Mouse (Mus musculus): Measurements from ENCODE around the gene Plin5. TPM values are rescaled to one million over a fixed set of nuclear protein-coding genes. Genes with fewer than 3 reads are reported as not detected.

Plin5 gene
- polyA plus RNA-seq, 2 experiments: 0.10 TPM; not detected in 1

DNA sequence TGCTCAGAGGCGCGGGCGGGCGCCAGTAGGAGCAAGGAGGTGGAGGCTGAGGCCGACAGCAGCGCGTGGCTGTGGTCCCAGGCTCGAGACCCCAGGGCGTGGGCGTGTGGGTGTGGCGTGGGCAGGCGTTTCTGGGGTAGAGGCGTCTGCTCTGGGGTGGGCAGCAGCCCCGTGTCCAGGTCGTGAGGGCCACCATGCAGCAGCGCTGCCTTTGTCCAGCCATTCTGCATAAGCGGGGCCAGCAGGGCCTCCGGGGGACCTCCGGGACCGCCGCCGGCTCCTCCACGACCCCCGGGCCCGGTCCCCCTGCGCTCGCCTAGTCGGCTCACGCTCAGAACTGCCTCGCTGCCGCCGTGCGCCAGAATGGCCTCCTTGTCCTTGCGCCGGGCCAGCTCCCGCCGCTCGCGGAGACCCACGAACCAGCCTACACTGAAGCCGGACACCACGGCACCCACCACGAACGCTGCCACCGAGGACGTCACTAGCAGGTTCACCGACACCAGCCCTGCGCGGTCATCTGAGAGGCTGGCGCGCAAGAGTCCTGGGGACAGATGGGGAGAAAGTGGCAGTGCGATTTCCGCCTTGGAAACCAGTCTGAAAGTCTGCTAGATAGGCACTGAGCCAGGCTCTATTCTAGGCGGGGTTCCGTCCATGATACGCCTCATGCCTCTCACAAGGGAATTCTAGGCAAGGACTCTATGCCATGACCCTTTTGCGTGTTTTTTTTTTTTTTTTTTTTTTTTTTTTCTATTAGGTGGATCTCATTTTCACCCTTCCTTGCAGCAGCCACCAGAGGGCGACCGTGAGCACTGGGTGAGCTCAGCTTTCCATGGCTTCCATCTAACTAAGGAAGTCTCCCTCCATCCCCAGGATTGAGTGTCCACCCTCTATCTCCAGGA, 7.2 kb upstream of the Plin5 start:
- Histone ChIP-seq H3K9me3 (ENCODE audit: control insufficient read depth, low read length) (peaks cover 11% of the 10 kb centered on the region), H3K9ac (ENCODE audit: low read depth, low read length, severe bottlenecking) (peak overlapping the region; percentile 55), H3K36me3 (ENCODE audit: control insufficient read depth, insufficient read depth, low read length) (no peaks in the 10 kb centered on the region), H3K27ac (replicated peaks; ENCODE audit: low read depth, low read length) (no peak overlapping the region), H3K4me1 (ENCODE audit: control insufficient read depth, insufficient read depth, low read length) (no peaks in the 10 kb centered on the region; the same call in 1 of the 2 replicates), H3K4me2 (replicated peaks; ENCODE audit: low read depth, low read length, severe bottlenecking) (peak overlapping the region; percentile 68), H3K4me3 (replicated peaks; ENCODE audit: low read length) (peak overlapping the region; percentile 38), H3K27me3 (ENCODE audit: control insufficient read depth, insufficient read depth, low read length) (peaks cover 56% of the 10 kb centered on the region)
- no peak for TF ChIP-seq POLR2A (IDR thresholded peaks at IDR 0.05; ENCODE audit: borderline replicate concordance, extremely low read depth, insufficient read depth, insufficient read length)
- ATAC-seq (ENCODE audit: low FRiP score, low read depth) (0 out of 2 replicates have a peak, but pooled peaks have one; percentile 14), DNase-seq (ENCODE audit: low spot score) (no peak)
- WGBS: 8% methylated on average over 51 of the region's 59 CpGs

DNA sequence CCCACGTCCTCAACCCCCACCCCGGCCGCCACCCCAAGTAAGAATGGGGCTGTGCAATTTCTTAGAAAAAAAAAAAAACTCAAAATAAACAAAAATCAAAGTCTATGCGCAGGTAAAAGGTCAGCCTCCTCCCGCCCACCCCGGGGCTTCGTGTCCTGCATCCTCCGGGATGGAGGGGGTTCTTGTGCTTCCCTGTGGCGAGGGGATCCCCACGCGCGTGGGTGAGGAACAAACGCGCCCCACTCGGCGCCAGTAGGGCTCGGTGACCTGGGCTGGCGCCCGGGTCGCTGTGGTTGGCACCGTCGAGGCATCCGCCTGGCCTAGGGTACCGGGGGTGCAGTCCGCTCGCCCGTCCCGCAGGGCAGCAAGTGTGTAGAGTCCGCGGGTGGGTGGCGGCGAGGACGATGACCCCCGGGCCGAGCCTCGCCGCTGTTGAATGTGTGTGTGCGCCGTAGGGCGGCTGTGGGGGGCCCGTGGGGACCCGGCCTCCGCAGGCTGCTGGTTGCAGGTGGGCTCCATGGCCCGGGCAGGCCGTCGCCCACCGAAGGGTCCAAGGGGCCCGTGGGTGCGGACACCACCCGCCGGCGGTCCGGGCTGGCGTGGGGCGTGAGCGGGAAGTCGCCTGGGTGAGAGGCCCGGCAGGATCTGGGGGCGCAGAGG, 6.4 kb upstream of the Plin5 start:
- ATAC-seq (ENCODE audit: low FRiP score, low read depth) (no peak), DNase-seq (ENCODE audit: low spot score) (no peak)
- peak overlapping the region; percentile 68 for H3K4me2 ChIP-seq (replicated peaks; ENCODE audit: low read depth, low read length, severe bottlenecking)
- no peak for TF ChIP-seq POLR2A (IDR thresholded peaks at IDR 0.05; ENCODE audit: borderline replicate concordance, extremely low read depth, insufficient read depth, insufficient read length)
- peak overlapping the region; percentile 38 for H3K4me3 ChIP-seq (replicated peaks; ENCODE audit: low read length)
- no peak overlapping the region for H3K27ac ChIP-seq (replicated peaks; ENCODE audit: low read depth, low read length)
- peak overlapping the region; percentile 55 for H3K9ac ChIP-seq (ENCODE audit: low read depth, low read length, severe bottlenecking)
- 42% methylated on average over 49 of the region's 59 CpGs for WGBS
- no peaks in the 10 kb centered on the region for H3K36me3 ChIP-seq (ENCODE audit: control insufficient read depth, insufficient read depth, low read length)
- peaks cover 11% of the 10 kb centered on the region for H3K9me3 ChIP-seq (ENCODE audit: control insufficient read depth, low read length)
- no peaks in the 10 kb centered on the region; the same call in 1 of the 2 replicates for H3K4me1 ChIP-seq (ENCODE audit: control insufficient read depth, insufficient read depth, low read length)
- peaks cover 62% of the 10 kb centered on the region for H3K27me3 ChIP-seq (ENCODE audit: control insufficient read depth, insufficient read depth, low read length)

DNA sequence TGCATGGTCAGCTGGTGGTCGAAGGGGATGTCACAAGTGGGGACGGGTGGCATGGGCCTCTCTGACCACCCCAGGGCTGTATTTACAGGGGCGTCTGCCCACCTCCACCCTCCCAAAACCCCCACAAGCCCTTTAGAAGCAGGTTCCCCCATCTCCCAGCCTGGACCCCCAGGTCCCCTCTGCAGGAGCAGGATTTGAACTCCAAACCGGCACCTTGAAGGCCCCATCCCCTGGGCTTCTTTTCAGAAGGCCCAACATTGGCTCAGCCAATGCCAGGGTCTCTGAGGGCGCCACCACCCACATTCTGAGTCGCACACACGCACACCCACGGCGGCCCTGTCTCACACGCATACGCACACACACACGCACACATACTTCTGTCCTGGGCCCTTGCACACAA, 5.8 kb upstream of the Plin5 start:
- 88% methylated on average over 12 of the region's 12 CpGs for WGBS
- no peak overlapping the region for H3K4me3 ChIP-seq (replicated peaks; ENCODE audit: low read length)
- no peaks in the 10 kb centered on the region; the same call in 1 of the 2 replicates for H3K4me1 ChIP-seq (ENCODE audit: control insufficient read depth, insufficient read depth, low read length)
- H3K27me3 ChIP-seq (ENCODE audit: control insufficient read depth, insufficient read depth, low read length): peaks cover 69% of the 10 kb centered on the region
- no peak overlapping the region for H3K4me2 ChIP-seq (replicated peaks; ENCODE audit: low read depth, low read length, severe bottlenecking)
- DNase-seq (ENCODE audit: low spot score): no peak
- H3K27ac ChIP-seq (replicated peaks; ENCODE audit: low read depth, low read length): no peak overlapping the region
- no peaks in the 10 kb centered on the region for H3K36me3 ChIP-seq (ENCODE audit: control insufficient read depth, insufficient read depth, low read length)
- no peak for ATAC-seq (ENCODE audit: low FRiP score, low read depth)
- TF ChIP-seq POLR2A (IDR thresholded peaks at IDR 0.05; ENCODE audit: borderline replicate concordance, extremely low read depth, insufficient read depth, insufficient read length): no peak
- H3K9ac ChIP-seq (ENCODE audit: low read depth, low read length, severe bottlenecking): no peak overlapping the region
- peaks cover 11% of the 10 kb centered on the region for H3K9me3 ChIP-seq (ENCODE audit: control insufficient read depth, low read length)

DNA sequence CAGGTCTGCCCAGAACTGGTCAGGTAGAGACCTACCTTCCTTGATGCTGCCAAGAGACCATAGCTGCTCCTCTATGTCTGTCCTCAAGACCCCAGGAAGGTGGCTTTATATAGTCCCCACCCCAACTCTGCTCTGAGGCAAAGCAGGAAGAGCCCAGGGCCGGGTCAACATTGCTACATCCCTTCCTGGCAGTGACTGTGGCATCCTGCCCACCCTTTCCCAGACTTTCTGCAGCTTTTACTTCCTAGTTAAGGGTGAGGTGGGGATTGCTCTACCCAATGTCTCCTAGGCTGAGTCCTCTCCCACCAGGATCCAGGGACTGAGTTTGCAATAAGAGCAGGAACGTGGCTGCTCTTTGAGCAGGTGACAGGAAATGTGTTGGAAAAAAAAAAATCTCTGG, 4.4 kb upstream of the Plin5 start, which contains the start of gene Lrg1:
Gene Lrg1, minus strand, starts transcription at position 176 of the 400 bp plus-strand sequence.
- H3K36me3 ChIP-seq (ENCODE audit: control insufficient read depth, insufficient read depth, low read length): no peaks in the 10 kb centered on the region
- H3K4me1 ChIP-seq (ENCODE audit: control insufficient read depth, insufficient read depth, low read length): peaks cover 5% of the 10 kb centered on the region
- H3K4me3 ChIP-seq (replicated peaks; ENCODE audit: low read length): no peak within 1 kb of the TSS
- ATAC-seq (ENCODE audit: low FRiP score, low read depth) (no peak), DNase-seq (ENCODE audit: low spot score) (no peak)
- peaks cover 11% of the 10 kb centered on the region for H3K9me3 ChIP-seq (ENCODE audit: control insufficient read depth, low read length)
- H3K9ac ChIP-seq (ENCODE audit: low read depth, low read length, severe bottlenecking): no peak within 1 kb of the TSS
- TF ChIP-seq POLR2A (IDR thresholded peaks at IDR 0.05; ENCODE audit: borderline replicate concordance, extremely low read depth, insufficient read depth, insufficient read length): no peak
- H3K27ac ChIP-seq (replicated peaks; ENCODE audit: low read depth, low read length): no peak within 1 kb of the TSS
- H3K27me3 ChIP-seq (ENCODE audit: control insufficient read depth, insufficient read depth, low read length): peaks cover 77% of the 10 kb centered on the region
- 60% methylated on average over 2 of the region's 2 CpGs for WGBS
- H3K4me2 ChIP-seq (replicated peaks; ENCODE audit: low read depth, low read length, severe bottlenecking): no peak within 1 kb of the TSS
